Mouse (Mus musculus): Measurements from ENCODE around the gene Lrp5. TPM values are rescaled to one million over a fixed set of nuclear protein-coding genes. Genes with fewer than 3 reads are reported as not detected.
A peak's percentile ranks its signal among the peaks of the same experiment; 100 is the strongest.

Gene Lrp5
- polyA plus RNA-seq, 1 experiment from 2014 or later: 3.6 TPM

DNA sequence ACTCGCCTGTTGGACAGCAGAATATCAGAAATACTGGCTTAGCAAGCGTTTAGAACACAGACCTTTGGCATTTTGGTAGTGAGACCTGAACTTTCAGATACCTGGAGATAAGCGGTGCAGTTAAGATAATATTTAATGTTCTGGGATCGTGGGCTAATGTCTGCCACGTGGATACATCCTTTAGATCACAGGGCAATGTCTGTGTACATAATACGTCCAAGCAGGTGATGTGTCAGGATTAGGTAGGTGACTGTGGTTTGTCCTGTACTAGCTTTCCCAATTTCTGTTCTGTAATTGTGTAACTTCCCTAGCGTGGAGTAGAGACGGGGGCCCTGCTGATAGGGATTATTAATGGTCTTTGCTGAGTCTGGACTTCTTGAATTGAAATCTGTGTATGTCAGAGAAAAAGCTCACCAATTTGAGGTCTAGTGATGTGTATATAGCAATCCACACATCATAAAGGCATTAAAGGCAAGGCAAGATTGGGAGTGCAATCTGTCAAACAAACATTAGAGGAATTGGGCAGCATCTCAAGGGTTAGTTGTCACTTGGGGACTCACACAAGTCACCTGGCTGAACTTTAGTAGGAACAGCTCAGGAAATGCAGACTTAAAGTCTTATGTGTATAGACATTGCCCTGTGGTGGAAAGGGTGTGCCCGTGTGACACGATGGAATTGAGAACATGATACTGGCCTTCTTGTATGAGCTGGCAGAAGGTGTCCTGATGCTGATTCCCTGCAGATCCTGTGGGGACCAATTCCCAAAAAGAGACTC is 22.8 kb upstream of the Lrp5 start:
- DNase-seq (no peak), ATAC-seq (peak; percentile 65)
- TF ChIP-seq CTCF (IDR thresholded peaks at IDR 0.05; ENCODE audit: low read depth): no peak
- TF ChIP-seq EP300 (IDR thresholded peaks at IDR 0.05; ENCODE audit: low read depth): peak; percentile 89
- Histone ChIP-seq H3K4me2 (ENCODE audit: low read depth, low read length) (peak overlapping the region; percentile 86), H3K4me1 (ENCODE audit: insufficient read depth) (peaks cover 8% of the 10 kb centered on the region), H3K9ac (replicated peaks) (peak overlapping the region; percentile 87), H3K27ac (ENCODE audit: low read depth) (peak overlapping the region; percentile 98), H3K4me3 (ENCODE audit: low read depth, low read length) (peak overlapping the region; percentile 72), H3K36me3 (replicated peaks; ENCODE audit: insufficient read depth, low read length) (peaks cover 3% of the 10 kb centered on the region; the same call in 1 of the 2 replicates), H3K9me3 (ENCODE audit: low read length) (no peaks in the 10 kb centered on the region), H3K27me3 (ENCODE audit: insufficient read depth, low read length) (no peaks in the 10 kb centered on the region)
- WGBS (ENCODE audit: insufficient replicate concordance): 30% methylated on average over 10 of the region's 10 CpGs

DNA sequence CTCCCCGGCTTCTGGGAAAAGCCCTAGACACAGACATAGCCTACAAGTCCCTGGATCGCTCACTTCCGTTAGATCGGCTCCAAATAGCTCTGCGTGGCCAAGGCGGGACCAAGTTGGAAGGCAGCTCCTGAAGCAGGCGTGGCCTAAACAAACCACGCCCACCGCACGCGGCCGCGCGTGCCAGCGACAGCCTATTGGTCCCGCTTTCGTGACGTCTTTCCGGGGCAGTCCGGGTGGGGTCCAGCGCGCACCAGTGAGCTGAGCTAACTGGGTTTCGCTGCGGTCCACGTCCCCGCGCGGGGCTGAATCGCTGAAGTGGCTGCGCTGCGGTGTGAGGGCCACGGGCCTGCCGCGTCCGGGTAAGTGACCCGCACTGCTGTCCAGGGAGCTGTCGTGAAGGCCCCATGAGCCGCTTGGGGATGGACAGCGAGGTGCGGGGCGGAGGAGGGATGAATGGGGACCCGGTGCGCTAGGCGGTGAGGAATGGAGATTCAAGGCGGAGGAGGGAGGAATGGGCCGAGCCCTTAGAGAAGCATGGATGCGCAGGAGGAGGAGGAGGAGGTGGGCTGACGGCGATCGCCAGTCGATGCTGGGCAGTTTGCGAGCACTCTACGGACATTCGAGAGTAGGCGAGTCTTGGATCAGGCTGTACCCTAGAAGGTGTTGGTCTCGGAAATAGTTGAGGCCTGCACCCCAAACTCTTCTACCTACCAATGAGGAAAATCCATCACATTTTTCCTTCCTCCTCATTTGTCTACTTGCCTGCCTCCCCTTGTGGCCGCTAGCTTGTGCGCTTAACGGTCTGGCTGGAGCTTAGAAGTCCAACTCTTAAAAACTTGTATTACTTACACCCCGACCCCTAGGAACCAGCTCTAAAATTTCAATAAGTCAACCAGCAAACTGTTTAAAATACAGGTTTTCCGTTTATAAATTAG is 22.0 kb upstream of the Lrp5 start, which contains the start of gene 1810055G02Rik:
TSS of gene 1810055G02Rik (plus strand) at position 216 of the 935 bp plus-strand sequence.
- ATAC-seq: peak; percentile 90

DNA sequence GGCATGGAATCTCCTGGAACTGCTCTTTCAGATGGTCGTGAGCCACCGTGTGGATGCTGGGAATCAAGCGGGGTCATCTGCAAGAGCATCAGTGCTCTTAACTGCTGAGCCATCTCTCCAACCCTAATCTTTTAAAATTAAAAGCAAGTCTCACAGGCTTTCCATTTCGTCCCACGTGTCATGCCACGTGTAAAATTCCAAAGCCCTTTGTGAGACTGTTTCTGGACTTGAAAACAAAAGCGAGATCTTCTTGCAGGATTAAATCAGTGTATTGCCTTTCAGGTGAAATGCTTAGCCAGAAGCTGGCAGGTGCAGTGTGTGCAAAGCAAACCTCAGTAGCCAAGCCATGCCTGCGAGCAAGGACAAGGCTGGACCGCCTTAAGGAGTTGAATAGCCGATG is 21.2 kb upstream of the Lrp5 start:
- ATAC-seq (no peak), DNase-seq (no peak)
- peaks cover 5% of the 10 kb centered on the region for H3K4me1 ChIP-seq (ENCODE audit: insufficient read depth)
- H3K36me3 ChIP-seq (replicated peaks; ENCODE audit: insufficient read depth, low read length): no peaks in the 10 kb centered on the region; the same call in 1 of the 2 replicates
- H3K9me3 ChIP-seq (ENCODE audit: low read length): no peaks in the 10 kb centered on the region
- H3K27me3 ChIP-seq (ENCODE audit: insufficient read depth, low read length): no peaks in the 10 kb centered on the region
- peak overlapping the region; percentile 72 for H3K4me3 ChIP-seq (ENCODE audit: low read depth, low read length)
- WGBS (ENCODE audit: insufficient replicate concordance): 35% methylated on average over 10 of the region's 10 CpGs
- H3K27ac ChIP-seq (ENCODE audit: low read depth): peak overlapping the region; percentile 84
- peak overlapping the region; percentile 73 for H3K9ac ChIP-seq (replicated peaks)
- peak overlapping the region; percentile 86 for H3K4me2 ChIP-seq (ENCODE audit: low read depth, low read length)
- TF ChIP-seq EP300 (IDR thresholded peaks at IDR 0.05; ENCODE audit: low read depth) (no peak), CTCF (IDR thresholded peaks at IDR 0.05; ENCODE audit: low read depth) (no peak)

More for the DNA sequence above, 22.0 kb upstream of the Lrp5 start, which contains the start of gene 1810055G02Rik:
- 0 out of 2 replicates have a peak, but pooled peaks have one; percentile 1 for TF ChIP-seq CTCF (IDR thresholded peaks at IDR 0.05; ENCODE audit: low read depth)
- no peak for TF ChIP-seq EP300 (IDR thresholded peaks at IDR 0.05; ENCODE audit: low read depth)
- peak within 1 kb of the TSS; percentile 72 for H3K4me3 ChIP-seq (ENCODE audit: low read depth, low read length)
- WGBS (ENCODE audit: insufficient replicate concordance): 2% methylated on average over 61 of the region's 61 CpGs
- peak within 1 kb of the TSS; percentile 98 for H3K27ac ChIP-seq (ENCODE audit: low read depth)
- H3K4me2 ChIP-seq (ENCODE audit: low read depth, low read length): peak within 1 kb of the TSS; percentile 86
- no peaks in the 10 kb centered on the region for H3K9me3 ChIP-seq (ENCODE audit: low read length)
- peak; percentile 99 for DNase-seq
- peaks cover 3% of the 10 kb centered on the region; the same call in 1 of the 2 replicates for H3K36me3 ChIP-seq (replicated peaks; ENCODE audit: insufficient read depth, low read length)
- H3K4me1 ChIP-seq (ENCODE audit: insufficient read depth): peaks cover 5% of the 10 kb centered on the region
- no peaks in the 10 kb centered on the region for H3K27me3 ChIP-seq (ENCODE audit: insufficient read depth, low read length)
- peak within 1 kb of the TSS; percentile 87 for H3K9ac ChIP-seq (replicated peaks)

DNA sequence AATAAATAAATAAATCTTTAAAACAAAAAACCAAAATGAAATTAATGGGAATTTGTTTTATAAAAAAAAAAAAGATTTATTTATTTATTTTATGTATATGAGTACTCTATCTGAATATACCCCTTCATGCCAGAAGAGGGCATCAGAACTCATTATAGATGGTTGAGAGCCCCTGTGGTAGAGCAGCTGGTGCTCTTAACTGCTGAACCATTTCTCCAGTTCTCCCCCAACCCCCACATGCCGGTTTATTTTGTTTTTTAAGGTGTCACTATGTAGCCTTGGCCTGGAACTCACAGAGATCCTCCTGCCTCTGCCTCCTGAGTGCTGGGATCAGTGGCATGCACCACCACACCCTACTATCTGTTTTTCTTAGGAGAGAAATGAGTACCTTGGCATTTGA is 19.9 kb upstream of the Lrp5 start:
- 43% methylated on average over 1 of the region's 1 CpGs for WGBS (ENCODE audit: insufficient replicate concordance)
- H3K4me1 ChIP-seq (ENCODE audit: insufficient read depth): peaks cover 5% of the 10 kb centered on the region
- no peak overlapping the region for H3K27ac ChIP-seq (ENCODE audit: low read depth)
- no peak overlapping the region for H3K9ac ChIP-seq (replicated peaks)
- DNase-seq (no peak), ATAC-seq (no peak)
- no peaks in the 10 kb centered on the region for H3K9me3 ChIP-seq (ENCODE audit: low read length)
- H3K27me3 ChIP-seq (ENCODE audit: insufficient read depth, low read length): no peaks in the 10 kb centered on the region
- no peak overlapping the region for H3K4me3 ChIP-seq (ENCODE audit: low read depth, low read length)
- H3K36me3 ChIP-seq (replicated peaks; ENCODE audit: insufficient read depth, low read length): no peaks in the 10 kb centered on the region
- peak; percentile 36 for TF ChIP-seq CTCF (IDR thresholded peaks at IDR 0.05; ENCODE audit: low read depth)
- no peak for TF ChIP-seq EP300 (IDR thresholded peaks at IDR 0.05; ENCODE audit: low read depth)
- H3K4me2 ChIP-seq (ENCODE audit: low read depth, low read length): no peak overlapping the region

DNA sequence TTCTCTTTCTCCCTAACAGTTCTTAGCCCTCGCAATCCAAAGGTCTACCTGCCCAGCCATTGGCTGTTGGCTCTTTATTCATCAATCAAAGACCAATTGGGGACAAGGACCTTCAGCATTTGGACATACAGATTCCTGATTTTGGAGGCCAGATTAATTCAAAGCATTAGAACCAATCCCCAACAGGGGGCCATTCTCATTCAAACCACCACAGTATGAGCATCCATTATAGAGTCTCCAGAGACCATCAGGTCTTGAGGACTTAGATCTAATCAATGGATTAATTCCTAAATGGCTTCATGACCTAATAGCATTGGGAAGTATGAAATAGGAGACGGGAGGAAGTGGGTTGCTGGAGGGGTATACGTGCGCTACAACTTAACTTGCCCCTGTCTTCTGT is 16.1 kb upstream of the Lrp5 start:
- H3K36me3 ChIP-seq (replicated peaks; ENCODE audit: insufficient read depth, low read length): no peaks in the 10 kb centered on the region

More for the DNA sequence above, 16.1 kb upstream of the Lrp5 start:
- ATAC-seq (no peak), DNase-seq (no peak)
- TF ChIP-seq CTCF (IDR thresholded peaks at IDR 0.05; ENCODE audit: low read depth) (no peak), EP300 (IDR thresholded peaks at IDR 0.05; ENCODE audit: low read depth) (no peak)
- Histone ChIP-seq H3K4me1 (ENCODE audit: insufficient read depth) (peaks cover 10% of the 10 kb centered on the region), H3K9me3 (ENCODE audit: low read length) (no peaks in the 10 kb centered on the region), H3K9ac (replicated peaks) (no peak overlapping the region), H3K27me3 (ENCODE audit: insufficient read depth, low read length) (no peaks in the 10 kb centered on the region), H3K27ac (ENCODE audit: low read depth) (no peak overlapping the region), H3K4me3 (ENCODE audit: low read depth, low read length) (no peak overlapping the region), H3K4me2 (ENCODE audit: low read depth, low read length) (no peak overlapping the region)
- WGBS (ENCODE audit: insufficient replicate concordance): 66% methylated on average over 4 of the region's 4 CpGs
